Mouse (Mus musculus) forebrain, embryonic 15.5 days (tissue): ENCODE measurements around the gene Fam129c. TPM values are rescaled to one million over a fixed set of nuclear protein-coding genes. Genes with fewer than 3 reads are reported as not detected.
A peak's percentile ranks its signal among the peaks of the same experiment; 100 is the strongest.

Experiments used
- ATAC-seq: fragments of 200-750 bp; cut with Nextera tagmentation; replicated peaks from 2 replicates; pipeline ENCODE4 v1.8.0; 2017; ENCODE audit warnings: mild to moderate bottlenecking, moderate TSS enrichment, moderate library complexity
- H3K27ac ChIP-seq: fragments of 300-500 bp; sonication (generic); replicated peaks from 2 replicates; pipeline ENCODE4 v1.5.1; 2015; ENCODE audit warnings: mild to moderate bottlenecking, inconsistent platforms
- H3K27me3 ChIP-seq: fragments of 300-500 bp; sonication (generic); 2 replicates; pipeline ENCODE4 v1.6.1; 2015; ENCODE audit warnings: inconsistent platforms
- H3K36me3 ChIP-seq: fragments of 300-500 bp; sonication (generic); 2 replicates; pipeline ENCODE4 v1.6.1; 2015; ENCODE audit warnings: mild to moderate bottlenecking, inconsistent platforms
- H3K4me1 ChIP-seq: fragments of 300-500 bp; sonication (generic); 2 replicates; pipeline ENCODE4 v1.6.1; 2015; ENCODE audit warnings: inconsistent platforms
- H3K4me2 ChIP-seq: fragments of 300-500 bp; sonication (generic); replicated peaks from 2 replicates; pipeline ENCODE4 v1.6.1; 2015; ENCODE audit warnings: mild to moderate bottlenecking, inconsistent platforms
- H3K4me3 ChIP-seq: fragments of 300-500 bp; sonication (generic); 2 replicates; pipeline ENCODE4 v1.5.1; 2015; ENCODE audit warnings: mild to moderate bottlenecking, inconsistent platforms
- H3K9ac ChIP-seq: fragments of 300-500 bp; sonication (generic); replicated peaks from 2 replicates; pipeline ENCODE4 v1.6.1; 2015; ENCODE audit warnings: mild to moderate bottlenecking, inconsistent platforms
- H3K9me3 ChIP-seq: fragments of 300-500 bp; sonication (generic); 2 replicates; pipeline ENCODE4 v1.6.1; 2016; ENCODE audit warnings: inconsistent platforms
- WGBS: fragments of 180-500 bp; shearing (Covaris S2); methylation state at CpG from one replicate; pipeline ENCODE4 v1.1.7; 2015; ENCODE audit warnings: mixed read lengths; 5-methylcytosine and 5-hydroxymethylcytosine counted together
- microRNA-seq: library from miRNA; unstranded; fragments of <30 nt; microRNA quantifications from one replicate; pipeline ENCODE4, GENCODE M21; 2016
- polyA plus RNA-seq: library from polyadenylated mRNA; unstranded; fragments of >200 nt; fragmentation: Nextera tagmentation; extraction: Ambion mirVana; gene quantifications from 2 replicates; pipeline ENCODE4 v1.2.1, GENCODE M21; 2015

Gene Fam129c
- polyA plus RNA-seq, 1 experiment from 2014 or later, result 4.9 TPM

DNA sequence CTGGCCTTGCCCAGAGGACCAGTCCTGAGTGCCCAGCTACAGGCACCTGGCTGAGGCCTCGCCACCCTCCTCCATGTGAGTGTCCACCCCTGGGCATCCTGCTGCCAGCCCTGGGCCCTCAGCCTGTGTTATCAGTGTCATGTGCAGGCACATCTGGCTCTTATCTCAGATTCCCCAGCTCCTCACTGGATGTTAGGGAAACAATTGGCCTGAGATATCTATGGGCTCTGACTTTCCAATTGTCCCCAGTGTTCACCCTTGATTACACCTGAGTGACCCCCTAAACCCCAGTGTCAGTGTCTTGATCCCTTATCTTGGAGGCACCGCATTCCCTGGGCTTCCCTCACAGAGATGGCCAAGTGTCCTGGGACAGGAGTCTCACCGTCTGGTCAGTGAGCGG lies 41.9 kb downstream of the Fam129c start:
- ATAC-seq, result no peak
- Histone ChIP-seq H3K4me3 (no peak overlapping the region), H3K4me1 (peaks cover 5% of the 10 kb centered on the region; the same call in 1 of the 2 replicates), H3K36me3 (peaks cover 31% of the 10 kb centered on the region), H3K4me2 (no peak overlapping the region), H3K27me3 (no peaks in the 10 kb centered on the region), H3K9me3 (no peaks in the 10 kb centered on the region), H3K9ac (no peak overlapping the region), H3K27ac (no peak overlapping the region)
- 89% methylated on average over 4 of the region's 4 CpGs for WGBS

DNA sequence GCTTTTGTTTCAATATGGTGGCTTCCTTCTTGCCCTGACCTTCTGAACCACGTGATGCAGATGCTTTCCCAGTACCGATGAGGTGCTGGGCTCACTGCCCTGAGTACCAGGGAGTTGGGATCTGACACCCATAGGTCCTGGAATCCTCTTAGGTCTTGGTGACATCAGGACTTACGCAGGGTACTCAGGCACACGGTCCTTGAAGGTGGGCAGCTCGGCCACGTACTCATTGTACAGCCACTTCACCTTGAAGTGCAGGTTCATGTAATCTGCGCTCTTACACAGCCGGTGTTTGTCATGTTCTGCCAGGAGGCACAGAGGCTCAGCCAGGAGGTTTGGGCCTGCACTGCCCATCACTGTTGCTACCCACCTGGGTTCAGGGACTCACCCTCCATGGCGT lies 48.1 kb downstream of the Fam129c start:
- 83% methylated on average over 9 of the region's 9 CpGs for WGBS
- no peak overlapping the region for H3K4me2 ChIP-seq
- no peak overlapping the region for H3K27ac ChIP-seq
- H3K4me3 ChIP-seq, result no peak overlapping the region
- no peak overlapping the region for H3K9ac ChIP-seq
- no peak for ATAC-seq
- H3K27me3 ChIP-seq, result no peaks in the 10 kb centered on the region
- H3K4me1 ChIP-seq, result no peaks in the 10 kb centered on the region
- no peaks in the 10 kb centered on the region for H3K9me3 ChIP-seq
- peaks cover 70% of the 10 kb centered on the region for H3K36me3 ChIP-seq

DNA sequence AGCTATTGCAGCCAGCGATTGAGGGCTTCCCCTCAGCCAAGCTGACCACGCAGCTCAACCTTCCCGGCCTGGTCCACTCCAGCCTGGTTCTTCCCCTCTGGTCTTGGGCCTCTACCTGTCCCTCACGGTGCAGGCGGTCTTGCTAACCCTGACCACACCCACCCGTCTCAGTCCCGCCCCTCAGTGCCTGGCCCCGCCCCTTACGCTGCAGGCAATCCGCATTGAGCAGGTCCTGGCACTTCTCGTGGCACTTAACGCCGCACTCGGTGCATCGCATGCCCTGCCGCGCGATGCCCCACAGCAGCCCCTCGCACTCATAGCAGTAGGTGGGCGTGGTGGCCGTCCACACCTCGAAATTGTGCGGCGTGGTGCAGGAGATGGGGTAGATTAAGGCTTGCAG lies 57.2 kb downstream of the Fam129c start:
- H3K4me1 ChIP-seq, result peaks cover 10% of the 10 kb centered on the region
- 2% methylated on average over 24 of the region's 24 CpGs for WGBS
- no peak overlapping the region for H3K27ac ChIP-seq
- ATAC-seq, result no peak
- peaks cover 44% of the 10 kb centered on the region for H3K27me3 ChIP-seq
- peaks cover 37% of the 10 kb centered on the region for H3K36me3 ChIP-seq
- no peaks in the 10 kb centered on the region for H3K9me3 ChIP-seq
- H3K9ac ChIP-seq, result no peak overlapping the region
- peak overlapping the region; percentile 19 for H3K4me2 ChIP-seq
- H3K4me3 ChIP-seq, result no peak overlapping the region

Small RNA genes within 50 kb of the gene (microRNA-seq; reads per million reads assigned to microRNA genes)
- gene Mir6769b, result 3.5 reads per million, percentile 10 among the genes with 10 or more reads in this experiment

Other genes starting within 250 kb of the Fam129c start
- 98.4 and 102 TPM in 2 replicates for gene Use1, start 230.8 kb upstream of the Fam129c start, polyA plus RNA-seq
- 7.3 and 8.0 TPM in 2 replicates for gene Ocel1, start 226.3 kb upstream of the Fam129c start, polyA plus RNA-seq
- gene Nr2f6, start 215.7 kb upstream of the Fam129c start, polyA plus RNA-seq, result 15.5 and 16.6 TPM in 2 replicates
- 5.5 and 6.0 TPM in 2 replicates for gene Ushbp1, start 201.8 kb upstream of the Fam129c start, polyA plus RNA-seq
- 102 and 108 TPM in 2 replicates for gene Babam1, start 200.8 kb upstream of the Fam129c start, polyA plus RNA-seq
- 17.2 and 18.3 TPM in 2 replicates for gene Ankle1, start 191.6 kb upstream of the Fam129c start, polyA plus RNA-seq
- gene Abhd8, start 134.0 kb upstream of the Fam129c start, polyA plus RNA-seq, result 139 and 140 TPM in 2 replicates
- 189 and 199 TPM in 2 replicates for gene Mrpl34, start 132.7 kb upstream of the Fam129c start, polyA plus RNA-seq
- gene Dda1, start 128.4 kb upstream of the Fam129c start, polyA plus RNA-seq, result 222 and 240 TPM in 2 replicates
- gene Ano8, start 111.7 kb upstream of the Fam129c start, polyA plus RNA-seq, result 9.4 and 9.8 TPM in 2 replicates
- gene Gtpbp3, start 109.5 kb upstream of the Fam129c start, polyA plus RNA-seq, result 12.2 and 13.7 TPM in 2 replicates
- 5.4 and 6.0 TPM in 2 replicates for gene Plvap, start 85.9 kb upstream of the Fam129c start, polyA plus RNA-seq
- gene Ccdc194, start 71.9 kb upstream of the Fam129c start, polyA plus RNA-seq, result 0.11 TPM in 1 of 2 replicates, not detected in the other
- 8.5 and 8.8 TPM in 2 replicates for gene Bst2, start 60.2 kb upstream of the Fam129c start, polyA plus RNA-seq
- 56.9 and 61.7 TPM in 2 replicates for gene Mvb12a, start 54.7 kb upstream of the Fam129c start, polyA plus RNA-seq
- 0.11 and 0.20 TPM in 2 replicates for gene Tmem221, start 38.8 kb upstream of the Fam129c start, polyA plus RNA-seq
- not detected in 2 replicates for gene Nxnl1, start 31.0 kb upstream of the Fam129c start, polyA plus RNA-seq
- 68.5 and 71.8 TPM in 2 replicates for gene Slc27a1, start 28.8 kb upstream of the Fam129c start, polyA plus RNA-seq
- gene Pgls, start 5.5 kb upstream of the Fam129c start, polyA plus RNA-seq, result 191 TPM in 2 replicates
- 54.3 and 56.2 TPM in 2 replicates for gene Colgalt1, start 13.3 kb downstream of the Fam129c start, polyA plus RNA-seq
- gene Unc13a, start 74.1 kb downstream of the Fam129c start, polyA plus RNA-seq, result 23.3 and 23.6 TPM in 2 replicates
- 2.9 and 3.3 TPM in 2 replicates for gene Jak3, start 78.6 kb downstream of the Fam129c start, polyA plus RNA-seq
- gene Insl3, start 91.6 kb downstream of the Fam129c start, polyA plus RNA-seq, result 0.54 TPM in 1 of 2 replicates, not detected in the other
- 0.42 and 0.46 TPM in 2 replicates for gene B3gnt3, start 104.1 kb downstream of the Fam129c start, polyA plus RNA-seq
- gene Fcho1, start 128.1 kb downstream of the Fam129c start, polyA plus RNA-seq, result 70.9 and 71.7 TPM in 2 replicates